Mouse (Mus musculus): ENCODE measurements at regions not wholly inside any gene's neighbourhood (a gene's known extent, or its start where the extent isn't known, plus 50 kb on each side); places are given as distances from the start of the nearest gene placed in this dataset.

- TF ChIP-seq POLR2A (IDR thresholded peaks at IDR 0.05; ENCODE audit: control insufficient read depth, extremely low read depth, insufficient read depth, low read length, poor library complexity) (no peak), CTCF (IDR thresholded peaks at IDR 0.05; ENCODE audit: borderline replicate concordance, control insufficient read depth, extremely low read depth, insufficient read depth, low read length, poor library complexity) (no peak)
- Histone ChIP-seq H3K4me1 (replicated peaks; ENCODE audit: control insufficient read depth, insufficient read depth, low read length) (no peaks in the 10 kb centered on the region), H3K4me3 (ENCODE audit: control insufficient read depth, insufficient read depth, low read length) (no peak overlapping the region), H3K27me3 (ENCODE audit: control insufficient read depth, insufficient read depth, low read length) (no peaks in the 10 kb centered on the region), H3K36me3 (ENCODE audit: control insufficient read depth, insufficient read depth, low read length) (no peaks in the 10 kb centered on the region), H3K27ac (ENCODE audit: control insufficient read depth, insufficient read depth, low read length) (no peak overlapping the region)
- 98% methylated on average over 1 of the region's 1 CpGs for WGBS
- no peak for DNase-seq
Observed at GRCm38 (mm10) chr13:118985285-118985684, 315.7 kb downstream of the Fgf10 start.

DNA sequence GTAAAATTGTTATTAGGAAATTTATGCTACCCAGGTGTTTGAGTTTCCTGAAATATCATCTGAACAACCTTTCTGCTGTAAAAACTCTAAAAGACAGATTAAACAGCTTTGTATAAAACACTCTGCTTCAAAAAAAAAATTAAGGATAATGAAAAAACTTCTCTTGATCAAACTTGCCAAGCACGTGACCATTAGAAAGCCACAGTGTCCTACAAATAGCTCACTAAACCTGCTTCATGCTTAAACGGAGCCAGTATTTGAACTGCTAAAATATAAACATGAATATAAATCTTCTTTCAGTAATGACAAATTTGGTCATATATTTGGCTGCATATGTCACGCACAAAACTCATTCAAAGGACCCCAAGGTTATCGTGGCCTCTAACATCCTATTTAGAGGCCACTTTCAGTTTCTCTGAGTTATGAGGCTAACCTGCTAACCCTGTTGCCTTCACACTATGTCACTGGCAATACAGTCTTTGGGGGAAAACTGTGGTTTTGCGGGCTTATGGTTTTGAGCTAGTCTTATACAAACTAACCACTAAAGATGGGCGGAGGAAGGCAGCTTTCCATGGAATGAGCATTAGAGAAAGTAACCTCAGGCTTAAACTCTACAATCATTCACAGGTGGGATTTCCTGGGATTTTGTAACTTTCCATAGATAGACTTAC, 355.8 kb downstream of the Fgf10 start:
- no peaks in the 10 kb centered on the region for H3K4me1 ChIP-seq (replicated peaks; ENCODE audit: control insufficient read depth, insufficient read depth, low read length)
- 61% methylated on average over 6 of the region's 6 CpGs for WGBS
- TF ChIP-seq POLR2A (IDR thresholded peaks at IDR 0.05; ENCODE audit: control insufficient read depth, extremely low read depth, insufficient read depth, low read length, poor library complexity) (no peak), CTCF (IDR thresholded peaks at IDR 0.05; ENCODE audit: borderline replicate concordance, control insufficient read depth, extremely low read depth, insufficient read depth, low read length, poor library complexity) (no peak)
- DNase-seq, result no peak
- no peaks in the 10 kb centered on the region for H3K36me3 ChIP-seq (ENCODE audit: control insufficient read depth, insufficient read depth, low read length)
- H3K4me3 ChIP-seq (ENCODE audit: control insufficient read depth, insufficient read depth, low read length), result no peak overlapping the region
- H3K27ac ChIP-seq (ENCODE audit: control insufficient read depth, insufficient read depth, low read length), result no peak overlapping the region
- no peaks in the 10 kb centered on the region for H3K27me3 ChIP-seq (ENCODE audit: control insufficient read depth, insufficient read depth, low read length)

DNA sequence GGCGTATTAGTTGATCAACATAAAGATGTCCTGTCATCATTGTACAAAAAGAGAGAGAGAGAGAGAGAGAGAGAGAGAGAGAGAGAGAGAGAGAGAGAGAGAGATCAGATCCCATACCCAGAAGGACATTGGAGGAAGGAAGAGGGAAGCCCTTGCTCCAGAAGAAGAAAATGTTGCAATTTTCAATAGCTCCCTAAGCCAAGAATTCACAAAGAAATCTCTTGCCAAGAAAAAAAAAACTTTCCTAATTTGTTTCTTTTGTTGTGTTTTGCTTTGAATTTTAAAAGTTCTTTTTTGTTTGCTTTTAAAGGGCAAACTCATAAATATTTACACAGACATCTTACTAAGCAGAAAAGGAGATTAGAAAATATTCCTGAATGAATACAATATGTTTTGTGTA, 370.0 kb downstream of the Fgf10 start:
- Histone ChIP-seq H3K27me3 (ENCODE audit: control insufficient read depth, insufficient read depth, low read length) (no peaks in the 10 kb centered on the region), H3K4me3 (ENCODE audit: control insufficient read depth, insufficient read depth, low read length) (no peak overlapping the region), H3K4me1 (replicated peaks; ENCODE audit: control insufficient read depth, insufficient read depth, low read length) (no peaks in the 10 kb centered on the region), H3K27ac (ENCODE audit: control insufficient read depth, insufficient read depth, low read length) (no peak overlapping the region), H3K36me3 (ENCODE audit: control insufficient read depth, insufficient read depth, low read length) (no peaks in the 10 kb centered on the region)
- DNase-seq, result no peak
- no peak for TF ChIP-seq CTCF (IDR thresholded peaks at IDR 0.05; ENCODE audit: borderline replicate concordance, control insufficient read depth, extremely low read depth, insufficient read depth, low read length, poor library complexity)
- no peak for TF ChIP-seq POLR2A (IDR thresholded peaks at IDR 0.05; ENCODE audit: control insufficient read depth, extremely low read depth, insufficient read depth, low read length, poor library complexity)
- 88% methylated on average over 1 of the region's 1 CpGs for WGBS

- H3K27ac ChIP-seq (ENCODE audit: control insufficient read depth, insufficient read depth, low read length), result no peak overlapping the region
- no peaks in the 10 kb centered on the region for H3K36me3 ChIP-seq (ENCODE audit: control insufficient read depth, insufficient read depth, low read length)
- H3K4me1 ChIP-seq (replicated peaks; ENCODE audit: control insufficient read depth, insufficient read depth, low read length), result no peaks in the 10 kb centered on the region
- no peak overlapping the region for H3K4me3 ChIP-seq (ENCODE audit: control insufficient read depth, insufficient read depth, low read length)
- WGBS, result 84% methylated on average over 1 of the region's 1 CpGs
- DNase-seq, result no peak
- no peak for TF ChIP-seq POLR2A (IDR thresholded peaks at IDR 0.05; ENCODE audit: control insufficient read depth, extremely low read depth, insufficient read depth, low read length, poor library complexity)
- TF ChIP-seq CTCF (IDR thresholded peaks at IDR 0.05; ENCODE audit: borderline replicate concordance, control insufficient read depth, extremely low read depth, insufficient read depth, low read length, poor library complexity), result no peak
- no peaks in the 10 kb centered on the region for H3K27me3 ChIP-seq (ENCODE audit: control insufficient read depth, insufficient read depth, low read length)
Observed at GRCm38 (mm10) chr13:119045112-119045511, 375.5 kb downstream of the Fgf10 start.

- DNase-seq, result no peak
- H3K27ac ChIP-seq (ENCODE audit: control insufficient read depth, insufficient read depth, low read length), result no peak overlapping the region
- no peaks in the 10 kb centered on the region for H3K4me1 ChIP-seq (replicated peaks; ENCODE audit: control insufficient read depth, insufficient read depth, low read length)
- H3K27me3 ChIP-seq (ENCODE audit: control insufficient read depth, insufficient read depth, low read length), result no peaks in the 10 kb centered on the region
- no peak for TF ChIP-seq CTCF (IDR thresholded peaks at IDR 0.05; ENCODE audit: borderline replicate concordance, control insufficient read depth, extremely low read depth, insufficient read depth, low read length, poor library complexity)
- no peak for TF ChIP-seq POLR2A (IDR thresholded peaks at IDR 0.05; ENCODE audit: control insufficient read depth, extremely low read depth, insufficient read depth, low read length, poor library complexity)
- no peak overlapping the region for H3K4me3 ChIP-seq (ENCODE audit: control insufficient read depth, insufficient read depth, low read length)
- H3K36me3 ChIP-seq (ENCODE audit: control insufficient read depth, insufficient read depth, low read length), result no peaks in the 10 kb centered on the region
- WGBS, result 80% methylated on average over 6 of the region's 6 CpGs
Observed at GRCm38 (mm10) chr13:119068745-119069580, 359.4 kb upstream of the Paip1 start.

- Histone ChIP-seq H3K4me1 (replicated peaks; ENCODE audit: control insufficient read depth, insufficient read depth, low read length) (no peaks in the 10 kb centered on the region), H3K27ac (ENCODE audit: control insufficient read depth, insufficient read depth, low read length) (no peak overlapping the region), H3K27me3 (ENCODE audit: control insufficient read depth, insufficient read depth, low read length) (no peaks in the 10 kb centered on the region), H3K4me3 (ENCODE audit: control insufficient read depth, insufficient read depth, low read length) (no peak overlapping the region), H3K36me3 (ENCODE audit: control insufficient read depth, insufficient read depth, low read length) (no peaks in the 10 kb centered on the region)
- WGBS, result 87% methylated on average over 7 of the region's 7 CpGs
- no peak for DNase-seq
- no peak for TF ChIP-seq POLR2A (IDR thresholded peaks at IDR 0.05; ENCODE audit: control insufficient read depth, extremely low read depth, insufficient read depth, low read length, poor library complexity)
- no peak for TF ChIP-seq CTCF (IDR thresholded peaks at IDR 0.05; ENCODE audit: borderline replicate concordance, control insufficient read depth, extremely low read depth, insufficient read depth, low read length, poor library complexity)
Observed at GRCm38 (mm10) chr13:119069581-119069936, 358.8 kb upstream of the Paip1 start.

Data from thymus, adult 2 months (tissue).